Mouse (Mus musculus): ENCODE results near the gene Ncor1.
"Not testable (repeated sequence)": the region's sequence is repeated elsewhere in the genome, so short reads cannot be mapped to it uniquely, and the experiment has no call there.

Ncor1 gene

GRCm38 (mm10) chr11:62458276-62458724 is at the start of gene Ncor1, which contains the start of gene Pigl:
TSS of gene Ncor1 (minus strand) at chr11:62458541.
TSS of gene Pigl (plus strand) at chr11:62458460.
- DNase-seq = peak; percentile 84

DNA sequence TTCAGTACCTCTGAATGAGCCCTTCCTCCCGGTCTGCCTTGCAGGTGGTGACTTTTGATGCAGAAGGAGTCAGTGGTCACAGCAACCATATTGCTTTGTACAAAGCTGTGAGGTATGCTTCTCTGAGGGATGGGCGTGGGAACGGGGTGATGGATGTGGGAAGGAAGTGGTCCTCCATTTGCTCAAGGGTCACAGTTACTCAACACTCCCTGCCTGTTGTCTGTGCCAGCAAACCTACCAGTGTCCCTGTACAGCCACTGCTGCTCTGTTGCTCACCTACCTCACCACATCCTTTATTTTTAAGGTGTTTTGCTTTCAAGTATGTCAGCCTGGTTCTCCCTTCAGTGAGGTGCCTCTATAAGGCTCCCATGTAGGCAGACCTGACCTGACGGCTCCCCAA is 49.3 kb upstream of the Ncor1 start:
- DNase-seq = peak; percentile 18

DNA sequence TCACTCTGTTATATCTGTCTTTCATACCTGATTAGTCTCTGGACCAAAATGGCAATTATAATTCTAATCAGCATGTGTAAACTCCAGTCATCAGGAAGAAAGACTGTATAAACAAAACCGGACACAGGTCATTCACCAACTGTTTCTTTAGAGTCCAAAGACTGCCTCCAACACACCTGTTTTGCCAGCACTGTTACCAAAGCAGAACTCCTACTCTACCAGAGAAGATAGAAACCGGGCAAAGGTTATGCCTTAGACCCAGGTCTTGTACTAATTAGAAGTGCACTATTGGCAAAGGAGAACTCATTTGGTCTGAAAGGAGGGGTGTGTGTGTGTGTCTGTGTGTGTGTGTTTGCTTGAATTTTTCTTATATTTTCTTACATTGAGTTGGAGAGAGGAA is 42.2 kb upstream of the Ncor1 start:
- no peak for DNase-seq

GRCm38 (mm10) chr11:62498802-62499201 is 40.5 kb upstream of the Ncor1 start:
- no peak for DNase-seq

DNA sequence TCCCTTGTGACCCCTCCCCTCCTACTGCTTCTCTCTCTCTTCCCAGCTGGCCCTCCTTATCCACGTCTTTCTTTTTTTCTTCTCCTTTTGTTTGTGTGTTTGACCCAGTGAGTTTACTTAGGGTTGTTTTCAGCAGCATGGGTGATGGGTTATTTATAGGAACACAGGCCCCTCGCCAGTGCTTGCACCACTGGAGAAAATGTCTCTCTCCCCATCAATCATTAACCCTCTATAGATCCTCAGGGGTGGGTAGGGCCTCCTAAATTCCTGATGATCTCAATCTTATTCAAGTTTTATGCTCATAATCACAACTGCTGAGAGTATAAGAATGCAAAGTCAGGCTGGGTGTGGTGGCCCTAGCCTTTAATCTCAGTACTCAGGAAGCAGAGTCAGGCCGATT is 38.8 kb upstream of the Ncor1 start:
- DNase-seq = no peak

DNA sequence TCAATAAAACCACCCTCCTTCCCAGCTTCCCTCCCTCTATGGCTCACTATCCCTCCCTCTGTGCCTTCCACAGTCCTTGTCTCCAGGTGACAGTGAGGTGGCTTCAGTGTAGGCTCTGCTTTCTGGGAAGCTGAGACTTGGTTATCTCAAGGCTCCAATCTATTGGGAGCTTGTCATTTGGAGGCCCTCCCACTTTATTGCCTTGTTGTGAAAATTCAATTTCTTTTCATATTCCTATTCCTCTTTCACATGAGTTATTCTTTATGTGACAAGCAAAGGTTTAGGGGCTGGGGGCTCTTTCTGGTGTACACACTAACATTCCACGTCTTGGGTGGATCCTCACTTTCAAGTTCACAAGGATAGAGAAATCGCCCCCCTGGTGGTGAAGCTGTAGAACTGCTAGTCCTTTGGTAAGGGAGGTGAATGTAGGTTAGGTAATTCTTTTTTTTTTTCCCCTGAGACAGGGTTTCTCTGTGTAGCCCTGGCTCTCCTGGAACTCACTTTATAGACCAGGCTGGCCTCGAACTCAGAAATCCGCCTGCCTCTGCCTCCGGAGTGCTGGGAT is 37.9 kb upstream of the Ncor1 start:
- DNase-seq = peak; percentile 76

- peak; percentile 43 for DNase-seq
These were observed 37.0 kb upstream of the Ncor1 start for GRCm38 (mm10) chr11:62495276-62495801.

DNA sequence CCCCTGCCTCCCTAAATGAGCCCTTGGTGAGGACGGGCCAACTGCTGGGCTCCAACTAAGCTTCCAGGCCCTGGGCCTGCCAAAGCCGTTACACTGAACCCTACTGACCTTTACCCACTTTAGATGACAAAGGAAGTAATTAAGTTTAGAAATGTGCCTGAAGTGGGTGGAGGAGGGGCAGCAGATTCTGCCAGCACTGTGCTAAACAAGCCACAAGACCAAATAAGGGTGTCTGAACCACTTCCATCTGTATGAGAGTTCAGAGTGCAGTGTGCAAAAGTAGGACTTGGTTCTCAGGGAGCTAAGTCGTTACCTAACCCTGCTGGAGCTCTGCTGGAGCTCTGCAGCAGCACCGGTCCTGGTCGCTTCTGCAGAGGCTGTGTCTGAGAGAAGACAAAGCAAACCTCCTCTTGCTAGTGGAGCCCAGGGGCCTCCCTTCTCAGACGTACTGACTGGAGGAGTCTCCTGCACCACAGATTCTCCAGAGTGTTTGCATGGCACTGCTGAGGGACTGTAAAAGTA is 36.5 kb upstream of the Ncor1 start:
- peak; percentile 68 for DNase-seq

DNA sequence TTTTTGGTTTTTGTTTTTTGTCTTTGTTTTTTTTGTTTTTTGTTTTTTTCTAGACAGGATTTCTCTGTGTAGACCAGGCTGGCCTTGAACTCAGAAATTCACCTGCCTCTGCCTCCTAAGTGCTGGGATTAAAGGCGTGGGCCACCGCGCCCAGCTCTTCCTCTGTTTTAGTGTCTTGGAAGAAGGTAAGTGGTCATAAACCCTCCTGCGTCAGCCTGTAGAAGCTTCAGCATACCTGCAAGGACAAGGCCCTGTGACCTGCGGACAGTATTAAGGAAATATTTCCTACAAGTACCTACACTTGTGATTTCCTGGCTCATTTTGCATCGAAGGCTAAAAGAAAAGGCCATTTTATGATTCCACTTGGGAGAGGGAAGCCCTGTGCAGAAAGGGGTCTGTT is 35.4 kb upstream of the Ncor1 start:
- no peak for DNase-seq

- no peak for DNase-seq
These were observed 29.4 kb upstream of the Ncor1 start for GRCm38 (mm10) chr11:62487540-62488350.

DNA sequence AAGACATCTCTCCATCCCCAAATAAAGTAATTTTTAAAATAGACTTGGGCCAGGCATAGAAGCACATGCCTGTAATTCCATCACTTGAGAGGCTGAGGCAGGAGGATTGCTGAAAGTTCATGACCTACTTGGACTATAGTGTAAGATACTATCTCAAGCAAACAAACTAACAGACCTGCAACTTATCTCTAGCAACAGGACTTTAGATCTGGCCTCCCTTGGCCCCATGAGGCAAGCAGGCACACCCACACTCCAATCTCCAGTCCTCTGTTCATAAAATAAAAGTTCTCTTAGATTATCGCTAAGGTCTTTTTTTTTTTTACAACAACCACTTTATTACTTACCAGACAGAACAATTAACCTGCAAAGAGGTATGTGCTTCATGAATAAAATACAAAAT is 28.6 kb upstream of the Ncor1 start:
- no peak for DNase-seq

- no peak for DNase-seq
These were observed 21.2 kb upstream of the Ncor1 start for GRCm38 (mm10) chr11:62479581-62479980.

- DNase-seq = no peak
These were observed 20.6 kb upstream of the Ncor1 start for GRCm38 (mm10) chr11:62478931-62479330.

DNA sequence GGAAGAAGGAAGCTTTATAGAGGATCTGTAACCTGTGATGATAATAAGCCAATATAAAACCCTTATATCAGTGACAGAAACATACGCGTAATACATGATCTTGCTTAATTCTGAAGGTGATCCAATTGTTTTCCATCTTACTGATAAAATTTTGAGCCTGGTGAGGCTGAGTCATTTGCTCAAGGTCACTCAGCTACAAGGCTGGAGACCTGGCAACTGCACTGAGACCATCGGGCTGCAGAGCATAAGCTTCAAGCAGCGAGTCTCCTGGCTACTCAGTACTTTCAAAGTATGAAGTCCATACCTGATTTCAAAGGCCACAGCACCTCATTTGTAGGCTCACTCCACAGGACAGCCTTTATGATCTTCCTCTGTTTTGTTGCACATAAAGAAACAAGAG is 17.8 kb upstream of the Ncor1 start:
- DNase-seq = no peak

GRCm38 (mm10) chr11:62473516-62473915 is 15.2 kb upstream of the Ncor1 start:
- DNase-seq = no peak

GRCm38 (mm10) chr11:62470451-62470850 is 12.1 kb upstream of the Ncor1 start:
- no peak for DNase-seq

GRCm38 (mm10) chr11:62467289-62467688 is 8.9 kb upstream of the Ncor1 start:
- not testable (repeated sequence) for DNase-seq

DNA sequence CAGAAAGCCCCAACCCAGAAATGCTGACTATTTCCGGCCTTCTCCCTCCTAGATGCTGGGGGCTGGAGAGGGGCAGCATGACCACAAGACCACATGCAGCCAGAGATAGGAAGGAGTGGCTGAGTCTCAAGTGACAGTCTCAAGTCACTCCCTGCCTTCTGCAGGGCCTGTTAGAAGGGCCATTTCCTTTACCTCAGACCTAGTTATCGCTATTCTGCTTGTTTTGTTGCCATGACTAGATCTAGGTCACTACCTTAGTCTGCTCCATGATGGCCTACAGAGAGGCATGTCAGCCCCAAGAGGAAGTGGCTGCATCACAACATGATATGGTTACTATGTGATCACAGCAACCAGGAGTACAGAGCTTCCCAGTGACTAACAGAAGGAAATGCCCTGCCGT is 8.2 kb upstream of the Ncor1 start:
- DNase-seq = peak; percentile 28

DNA sequence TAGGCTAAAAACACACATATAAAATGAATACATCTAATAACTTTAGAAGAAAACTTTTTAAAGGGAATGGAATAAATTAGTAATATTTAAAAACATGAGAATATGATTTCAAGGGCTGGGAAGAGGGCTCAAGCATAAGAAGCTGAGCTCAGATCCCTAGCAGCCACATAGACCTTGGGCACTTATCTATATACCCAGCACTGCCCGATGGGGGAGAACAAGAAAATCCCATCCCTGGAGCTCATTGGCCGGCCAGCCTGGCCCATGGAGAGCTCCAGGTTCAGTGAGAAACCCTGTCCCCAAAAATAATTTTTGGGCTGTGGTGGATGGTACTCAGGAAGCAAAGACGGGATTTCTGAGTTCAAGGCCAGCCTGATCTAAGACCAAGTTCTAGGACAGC is 7.5 kb upstream of the Ncor1 start:
- no peak for DNase-seq

DNA sequence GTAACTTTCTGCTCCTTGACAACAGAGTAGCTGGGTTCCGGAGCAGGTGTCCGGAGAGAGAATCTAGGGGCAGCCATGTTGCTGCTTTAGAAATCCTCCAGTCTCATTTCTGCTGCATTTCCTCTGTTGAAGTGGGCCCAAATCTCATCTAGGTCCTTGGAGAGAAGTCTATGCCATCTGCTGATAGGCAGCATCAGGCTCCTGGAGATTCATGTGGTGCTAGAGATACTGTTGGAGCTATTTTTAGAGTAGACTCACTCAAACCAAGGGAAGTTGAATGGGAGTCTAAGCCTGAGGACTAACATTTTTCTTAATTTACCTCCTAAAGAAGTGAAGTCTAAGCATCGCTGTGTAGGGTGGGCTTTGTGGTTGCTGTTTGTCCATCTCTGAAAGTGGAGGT is 6.4 kb upstream of the Ncor1 start:
- DNase-seq = no peak

- DNase-seq = no peak
These were observed 5.0 kb upstream of the Ncor1 start for GRCm38 (mm10) chr11:62463225-62463915.

DNA sequence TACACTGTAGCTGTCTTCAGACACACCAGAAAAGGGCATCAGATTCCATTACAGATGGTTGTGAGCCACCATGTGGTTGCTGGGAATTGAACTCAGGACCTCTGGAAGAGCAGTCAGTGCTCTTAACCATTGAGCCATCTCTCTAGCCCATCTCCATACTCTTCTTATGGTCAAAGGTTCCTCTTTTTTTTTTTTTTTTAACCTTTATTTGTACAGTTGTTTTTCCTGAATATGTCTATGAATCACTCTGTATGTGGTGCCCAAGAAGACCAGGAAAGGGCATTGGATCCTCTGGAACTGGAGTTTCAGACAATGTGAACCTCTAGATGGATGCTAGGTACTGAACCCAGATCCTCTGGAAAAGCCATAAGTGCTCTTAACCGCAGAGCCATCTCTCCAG is 4.2 kb upstream of the Ncor1 start:
- DNase-seq = not testable (repeated sequence)

DNA sequence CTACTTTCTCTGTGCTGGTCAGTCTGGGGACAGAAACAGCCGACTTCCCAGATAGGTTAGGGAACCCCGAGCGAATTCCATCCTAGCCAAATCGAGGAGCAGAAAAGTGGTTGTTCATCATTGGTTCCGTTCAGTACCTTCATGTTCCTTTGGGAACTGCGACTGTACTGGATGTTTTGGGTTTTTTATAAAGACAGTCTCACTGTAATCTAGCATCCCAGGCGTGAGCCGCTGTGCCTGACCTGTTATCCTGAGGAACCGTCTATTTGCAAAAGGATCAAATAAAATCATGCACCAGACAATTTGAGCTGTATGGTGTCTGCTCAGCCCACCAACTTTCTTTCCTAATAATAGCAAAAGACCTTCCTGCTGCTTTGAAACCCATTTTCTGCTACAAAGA is 439 bp upstream of the Ncor1 start:
- DNase-seq = no peak

GRCm38 (mm10) chr11:62457891-62458270 is 460 bp downstream of the Ncor1 start:
- no peak for DNase-seq
